Mouse (Mus musculus) heart, adult 2 months (tissue): ENCODE results near the gene Lrrc56.

Experiments
- CTCF ChIP-seq: fragments of 200-600 bp; IDR thresholded peaks from 2 replicates; pipeline ENCODE4 v1.8.1; 2022; ENCODE audit warnings: antibody characterized with exemption, mild to moderate bottlenecking, moderate library complexity
- EP300 ChIP-seq: fragments of 200-500 bp; IDR thresholded peaks from 2 replicates; pipeline ENCODE4 v1.6.1; 2011; ENCODE audit warnings: low read depth, low read length, control low read depth; ENCODE audit not compliant: insufficient read depth
- POLR2A ChIP-seq: fragments of 200-500 bp; IDR thresholded peaks from 2 replicates; pipeline ENCODE4 v1.6.1; 2011; ENCODE audit warnings: mild to moderate bottlenecking, low read depth, low read length, control low read depth; ENCODE audit not compliant: insufficient read depth

- TF ChIP-seq CTCF (no peak), POLR2A (no peak), EP300 (no peak)
These were observed 46.9 kb upstream of the Lrrc56 start for GRCm38 (mm10) chr7:141147044-141147443.
